Mouse (Mus musculus): ENCODE data around the gene Jade1.

Gene Jade1

DNA sequence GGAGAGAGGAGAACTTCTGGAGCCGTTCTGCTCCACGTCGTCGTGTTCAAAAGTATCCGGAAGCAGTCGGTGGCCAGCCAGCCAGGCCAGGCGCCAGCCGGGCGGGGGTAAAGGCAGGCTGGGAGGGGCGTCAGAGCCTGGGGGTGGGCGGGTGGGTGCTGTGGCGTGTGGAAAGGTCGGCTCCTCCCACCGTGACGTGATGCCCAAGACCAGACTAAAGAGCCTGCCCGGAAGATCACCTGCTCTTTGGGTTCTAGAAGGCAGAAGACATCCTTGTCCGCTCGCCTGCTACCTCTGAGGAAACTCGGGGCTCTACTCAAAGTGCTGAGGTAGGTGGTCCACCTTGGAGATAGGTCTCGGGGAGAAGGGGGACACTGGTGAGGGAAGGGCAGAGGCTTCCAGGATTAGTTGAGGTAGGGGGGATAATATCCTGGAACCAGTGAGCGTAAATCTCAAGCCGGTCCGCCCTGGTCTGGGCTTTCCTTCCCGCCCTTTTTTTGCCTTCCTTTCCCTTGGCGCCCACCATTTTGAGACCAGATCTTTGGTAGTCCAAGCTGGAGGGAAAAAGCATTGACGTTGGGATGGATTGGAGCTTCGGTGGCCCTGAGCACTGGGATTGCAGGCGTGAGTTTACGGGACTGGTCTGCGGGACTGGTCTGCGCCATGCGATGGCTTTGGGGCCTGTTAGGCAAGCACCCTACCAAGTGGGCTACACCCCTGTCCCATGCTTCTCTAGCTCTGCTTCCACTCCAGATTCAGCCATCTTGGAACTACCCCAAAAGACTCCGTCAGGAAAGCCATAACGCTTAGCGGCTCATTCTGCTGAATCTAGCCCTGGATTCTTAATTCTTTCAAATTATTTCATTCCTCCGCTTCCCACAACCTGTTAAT is at the start of gene Jade1:
TSS of gene Jade1 (plus strand) at position 241 of the 891 bp plus-strand sequence.
- DNase-seq (ENCODE audit: low spot score): no peak

DNA sequence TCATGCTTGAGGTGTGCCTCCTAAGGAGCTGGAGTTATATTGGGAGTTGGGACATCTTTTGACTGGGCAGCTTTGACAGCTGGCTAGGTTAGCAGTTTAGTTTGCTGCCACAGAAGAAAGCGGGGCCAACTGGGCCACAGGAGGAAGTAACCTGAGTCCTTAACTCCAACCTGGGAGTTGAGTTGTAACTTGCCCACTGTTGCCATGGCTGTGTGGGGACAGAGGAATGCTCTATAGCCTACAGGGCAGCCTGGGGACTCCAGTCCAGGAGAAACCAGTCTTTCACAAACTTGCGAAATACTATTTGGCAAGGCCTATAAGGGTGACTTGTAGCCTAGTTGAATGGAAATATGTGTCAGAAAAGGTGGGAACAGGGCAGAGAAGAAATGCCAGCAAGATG is 46.1 kb upstream of the Jade1 start:
- no peak for DNase-seq (ENCODE audit: low spot score)

- no peak for DNase-seq (ENCODE audit: low spot score)
Observed at GRCm38 (mm10) chr3:41510191-41510590, 45.3 kb upstream of the Jade1 start.

GRCm38 (mm10) chr3:41510750-41511149 is 44.8 kb upstream of the Jade1 start:
- DNase-seq (ENCODE audit: low spot score): no peak

- no peak for DNase-seq (ENCODE audit: low spot score)
Observed at GRCm38 (mm10) chr3:41514003-41514402, 41.5 kb upstream of the Jade1 start.

GRCm38 (mm10) chr3:41514683-41515305 is 40.7 kb upstream of the Jade1 start:
- no peak for DNase-seq (ENCODE audit: low spot score)

- no peak for DNase-seq (ENCODE audit: low spot score)
Observed at GRCm38 (mm10) chr3:41516961-41517518, 38.5 kb upstream of the Jade1 start.

GRCm38 (mm10) chr3:41520925-41521324 is 34.6 kb upstream of the Jade1 start:
- no peak for DNase-seq (ENCODE audit: low spot score)

- DNase-seq (ENCODE audit: low spot score): no peak
Observed at GRCm38 (mm10) chr3:41521733-41522132, 33.8 kb upstream of the Jade1 start.

- peak; percentile 60 for DNase-seq (ENCODE audit: low spot score)
Observed at GRCm38 (mm10) chr3:41522226-41523005, 33.1 kb upstream of the Jade1 start.

DNA sequence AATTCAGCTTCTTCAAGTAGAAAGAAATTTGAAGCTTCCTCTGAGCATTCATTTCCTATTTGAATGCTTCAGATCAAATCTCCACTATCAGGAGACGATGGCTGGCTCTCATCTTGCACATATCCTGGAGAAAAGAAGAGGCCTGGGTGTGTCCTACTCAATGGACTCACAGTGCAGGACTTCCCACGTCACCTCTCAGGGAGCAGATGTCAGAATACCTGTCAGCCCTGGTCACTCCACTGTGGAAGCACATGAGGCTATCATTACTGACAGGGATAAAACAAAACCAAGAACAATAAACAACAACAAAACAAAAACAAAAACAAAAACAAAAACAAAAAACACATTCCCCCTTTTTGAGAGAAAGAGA is 32.5 kb upstream of the Jade1 start:
- DNase-seq (ENCODE audit: low spot score): no peak

- no peak for DNase-seq (ENCODE audit: low spot score)
Observed at GRCm38 (mm10) chr3:41523460-41523859, 32.1 kb upstream of the Jade1 start.

DNA sequence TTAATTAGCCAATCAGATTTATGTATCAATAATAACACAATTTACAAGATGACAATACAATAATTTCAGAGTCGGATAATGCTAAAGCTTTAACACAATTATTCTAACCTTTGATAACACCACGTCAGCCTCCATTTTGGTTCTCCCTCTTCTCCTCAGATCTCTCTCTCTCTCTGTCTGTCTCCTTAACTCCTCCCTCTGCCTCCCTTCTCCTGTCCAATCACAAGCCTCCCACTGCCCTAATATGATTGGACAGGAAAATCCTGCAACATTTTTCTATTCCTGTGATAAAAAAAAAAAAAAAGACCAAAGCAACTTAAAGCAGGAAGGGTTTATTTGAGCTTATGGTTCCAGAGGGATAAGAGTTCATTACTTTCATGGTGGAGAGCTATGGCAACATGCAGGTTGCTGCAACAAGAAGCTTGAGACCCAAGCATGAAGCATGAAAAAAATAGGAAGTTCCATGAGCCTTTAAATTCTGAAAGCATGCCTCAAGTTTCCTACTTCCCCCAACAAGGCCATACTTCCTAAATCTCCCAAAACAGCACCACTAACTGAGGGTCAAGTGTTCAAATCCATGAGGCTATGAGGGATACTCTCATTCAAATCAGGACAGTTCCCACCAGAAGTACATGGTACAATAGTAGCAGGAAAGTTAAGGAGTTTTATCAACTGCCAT is 27.1 kb upstream of the Jade1 start:
- no peak for DNase-seq (ENCODE audit: low spot score)

DNA sequence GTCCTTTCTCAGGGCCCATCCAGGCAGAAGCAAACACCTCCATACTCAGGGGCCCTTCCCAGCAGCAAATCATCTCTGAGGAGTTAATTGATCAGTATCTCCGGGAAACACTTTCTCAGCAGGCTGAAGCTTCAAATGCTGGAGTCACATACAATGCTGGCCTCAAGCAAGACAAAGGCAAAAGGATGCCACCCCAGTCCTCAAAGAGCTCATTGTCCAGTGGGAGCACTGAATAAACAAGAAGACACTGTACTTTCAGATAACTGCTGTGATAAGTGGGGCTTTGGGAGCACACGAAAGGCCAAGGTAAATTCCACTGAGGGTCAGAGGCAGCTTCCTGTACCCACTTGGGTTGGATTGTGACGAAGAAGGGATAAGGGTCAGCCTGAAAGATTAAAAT is 25.4 kb upstream of the Jade1 start:
- no peak for DNase-seq (ENCODE audit: low spot score)

GRCm38 (mm10) chr3:41531541-41531940 is 24.0 kb upstream of the Jade1 start:
- no peak for DNase-seq (ENCODE audit: low spot score)

DNA sequence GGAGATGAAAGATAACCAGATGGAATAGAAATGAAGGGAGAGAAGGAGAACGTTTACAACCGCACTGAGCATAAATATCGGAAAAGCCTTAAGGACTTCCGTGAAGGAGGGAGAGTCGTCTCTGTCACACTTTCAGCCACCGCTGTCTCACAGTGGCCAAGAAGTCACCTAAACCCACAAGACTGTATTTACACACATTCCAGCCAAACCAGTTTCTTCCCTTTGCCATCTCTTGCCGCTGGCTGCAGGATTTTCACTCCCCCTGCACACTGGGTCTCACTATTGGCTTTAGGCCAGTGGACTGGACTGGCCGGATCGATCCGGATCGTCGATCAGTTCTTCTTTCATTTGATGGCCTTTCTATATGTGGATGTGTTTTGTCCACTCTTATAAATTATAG is 23.4 kb upstream of the Jade1 start:
- no peak for DNase-seq (ENCODE audit: low spot score)

GRCm38 (mm10) chr3:41533660-41534059 is 21.9 kb upstream of the Jade1 start:
- DNase-seq (ENCODE audit: low spot score): no peak

DNA sequence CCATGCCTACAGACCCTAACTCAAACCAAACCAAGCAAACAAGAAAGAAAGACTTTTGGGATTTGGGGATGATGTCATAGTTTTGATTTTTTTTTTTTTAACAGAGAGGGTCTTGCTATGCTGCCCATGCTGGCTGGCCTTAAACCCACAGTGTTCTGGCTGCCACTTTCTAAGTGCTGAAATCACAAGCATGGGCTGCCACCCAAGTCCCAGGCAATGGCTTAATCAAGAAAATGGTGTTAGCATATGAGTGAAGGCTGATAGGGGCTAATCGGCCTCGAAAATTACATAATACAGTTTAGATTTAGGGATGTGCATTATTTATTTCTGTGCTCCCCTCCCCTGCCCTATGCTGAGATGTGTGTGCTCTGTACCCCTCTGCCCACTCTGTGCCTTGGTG is 17.6 kb upstream of the Jade1 start:
- no peak for DNase-seq (ENCODE audit: low spot score)

DNA sequence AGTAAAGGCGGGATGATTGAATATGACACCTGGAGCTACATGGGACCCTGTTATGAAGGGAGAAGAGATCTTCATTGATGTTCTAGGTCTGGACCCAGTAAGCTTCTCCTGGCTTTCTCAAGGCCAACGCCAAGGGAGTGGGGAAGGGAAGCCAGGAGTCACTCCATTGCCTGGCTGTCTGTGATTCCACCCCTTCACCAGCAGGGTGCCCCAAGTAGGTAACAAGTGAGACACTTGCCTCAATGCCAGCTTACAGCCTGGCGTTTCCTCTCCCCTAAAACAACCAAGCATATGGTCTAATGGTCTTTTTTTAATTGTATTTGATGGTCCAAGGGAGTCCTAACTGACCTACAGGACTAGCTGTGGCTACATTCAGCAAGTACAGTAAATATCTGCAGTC is 14.2 kb upstream of the Jade1 start:
- DNase-seq (ENCODE audit: low spot score): no peak

DNA sequence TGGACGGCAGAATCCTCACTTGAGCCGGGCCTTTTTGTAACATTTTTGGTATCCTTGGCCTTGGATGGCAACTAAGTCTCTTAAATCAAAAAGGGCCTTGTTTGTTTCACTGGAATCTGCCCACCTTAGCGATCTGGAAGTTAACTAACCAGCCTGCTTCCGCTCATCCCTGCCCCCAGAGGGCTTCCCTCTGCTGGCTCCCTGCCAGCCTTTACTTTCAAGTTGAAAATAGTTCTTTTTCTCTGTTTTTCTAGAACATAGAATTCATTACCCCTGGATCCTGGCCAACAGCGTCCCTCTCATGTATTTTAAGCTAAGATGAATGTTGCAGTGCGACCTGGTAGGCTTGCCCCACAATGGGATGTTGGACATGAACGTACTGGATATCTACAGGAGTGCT is 11.1 kb upstream of the Jade1 start:
- DNase-seq (ENCODE audit: low spot score): peak; percentile 84

- no peak for DNase-seq (ENCODE audit: low spot score)
Observed at GRCm38 (mm10) chr3:41547289-41547688, 8.2 kb upstream of the Jade1 start.

DNA sequence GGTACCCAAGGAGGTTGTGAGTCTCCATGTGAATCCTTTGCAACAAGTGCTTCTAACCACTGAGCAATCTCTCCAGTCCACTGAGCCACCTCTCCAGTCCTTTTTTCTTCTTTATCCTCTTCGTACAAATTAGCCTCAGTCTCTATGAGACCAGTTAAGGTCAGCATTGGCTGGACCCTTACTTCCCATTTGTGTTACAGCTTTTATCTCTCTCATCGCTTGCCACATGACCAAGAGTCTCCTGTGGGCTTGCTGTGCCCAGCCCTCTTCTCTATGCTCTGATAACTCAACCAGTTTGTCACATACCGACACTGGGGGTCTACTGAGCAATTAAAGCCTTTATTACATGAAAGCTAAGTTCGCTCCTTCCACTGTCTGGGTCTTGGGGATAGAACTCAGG is 7.3 kb upstream of the Jade1 start:
- DNase-seq (ENCODE audit: low spot score): no peak
